Mouse (Mus musculus): ENCODE data around the gene Clasrp.

Clasrp gene

GRCm38 (mm10) chr7:19563884-19564283, 40.4 kb downstream of the Clasrp start:
- DNase-seq (ENCODE audit: low spot score), result no peak

DNA sequence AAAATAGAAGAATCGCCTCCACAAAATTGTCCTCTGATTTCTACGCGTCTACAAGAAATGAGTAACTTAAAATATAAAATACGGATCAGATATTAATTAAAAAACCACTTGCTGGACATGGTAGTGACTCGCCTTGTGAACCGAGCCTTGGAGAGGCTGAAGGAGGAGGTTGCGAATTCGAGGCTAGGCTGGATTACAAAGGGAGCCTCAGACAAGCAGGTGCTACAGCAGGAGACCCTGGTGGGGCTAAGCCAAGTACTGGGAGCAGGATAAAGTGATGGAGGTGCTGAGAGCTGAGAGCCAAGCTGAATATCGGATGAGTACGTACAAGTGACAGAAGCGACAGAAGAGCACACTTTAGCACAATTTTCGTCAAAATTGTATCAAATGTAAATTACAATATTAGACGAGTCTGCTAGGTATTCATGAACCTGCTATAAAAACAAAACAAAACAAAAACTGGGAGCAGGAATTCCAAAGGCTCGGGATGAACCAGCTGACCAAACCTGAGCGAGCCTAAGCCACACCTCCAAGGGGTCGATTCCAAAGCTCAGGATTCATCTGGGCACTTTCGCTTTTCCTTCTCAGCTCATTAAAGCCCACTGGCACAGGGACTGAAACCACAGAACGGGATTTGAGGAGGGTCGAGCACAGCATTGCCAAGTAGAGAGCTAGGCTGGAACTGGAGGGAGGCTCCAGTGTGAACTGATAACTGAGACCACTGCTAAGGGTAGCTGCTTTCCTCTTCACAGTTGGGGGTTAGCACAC, 41.5 kb downstream of the Clasrp start, which contains the start of gene Ppp1r37:
Gene Ppp1r37, minus strand, starts transcription at position 434 of the 768 bp plus-strand sequence.
- no peak for DNase-seq (ENCODE audit: low spot score)

GRCm38 (mm10) chr7:19561765-19562642, 42.3 kb downstream of the Clasrp start:
- peak; percentile 90 for DNase-seq (ENCODE audit: low spot score)

DNA sequence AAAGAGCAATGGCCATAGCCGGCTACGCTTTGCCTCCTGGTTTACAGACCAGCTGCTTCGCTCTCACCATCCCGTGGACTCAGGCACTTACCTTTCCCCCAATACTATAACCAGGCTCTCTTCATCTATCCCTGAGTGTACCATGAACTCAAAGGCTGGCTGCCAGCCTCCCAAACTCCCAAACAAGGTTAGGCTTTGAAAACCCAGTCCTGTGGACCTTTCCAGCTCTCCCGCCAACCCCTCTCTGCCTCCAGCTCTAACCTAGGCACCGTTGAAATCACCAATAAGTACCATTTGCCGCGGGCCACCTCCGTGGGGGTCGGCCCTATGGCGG, 42.9 kb downstream of the Clasrp start:
- DNase-seq (ENCODE audit: low spot score), result no peak

GRCm38 (mm10) chr7:19560491-19561260, 43.6 kb downstream of the Clasrp start:
- no peak for DNase-seq (ENCODE audit: low spot score)

- DNase-seq (ENCODE audit: low spot score), result no peak
Measured at GRCm38 (mm10) chr7:19558965-19559364, 45.3 kb downstream of the Clasrp start.

DNA sequence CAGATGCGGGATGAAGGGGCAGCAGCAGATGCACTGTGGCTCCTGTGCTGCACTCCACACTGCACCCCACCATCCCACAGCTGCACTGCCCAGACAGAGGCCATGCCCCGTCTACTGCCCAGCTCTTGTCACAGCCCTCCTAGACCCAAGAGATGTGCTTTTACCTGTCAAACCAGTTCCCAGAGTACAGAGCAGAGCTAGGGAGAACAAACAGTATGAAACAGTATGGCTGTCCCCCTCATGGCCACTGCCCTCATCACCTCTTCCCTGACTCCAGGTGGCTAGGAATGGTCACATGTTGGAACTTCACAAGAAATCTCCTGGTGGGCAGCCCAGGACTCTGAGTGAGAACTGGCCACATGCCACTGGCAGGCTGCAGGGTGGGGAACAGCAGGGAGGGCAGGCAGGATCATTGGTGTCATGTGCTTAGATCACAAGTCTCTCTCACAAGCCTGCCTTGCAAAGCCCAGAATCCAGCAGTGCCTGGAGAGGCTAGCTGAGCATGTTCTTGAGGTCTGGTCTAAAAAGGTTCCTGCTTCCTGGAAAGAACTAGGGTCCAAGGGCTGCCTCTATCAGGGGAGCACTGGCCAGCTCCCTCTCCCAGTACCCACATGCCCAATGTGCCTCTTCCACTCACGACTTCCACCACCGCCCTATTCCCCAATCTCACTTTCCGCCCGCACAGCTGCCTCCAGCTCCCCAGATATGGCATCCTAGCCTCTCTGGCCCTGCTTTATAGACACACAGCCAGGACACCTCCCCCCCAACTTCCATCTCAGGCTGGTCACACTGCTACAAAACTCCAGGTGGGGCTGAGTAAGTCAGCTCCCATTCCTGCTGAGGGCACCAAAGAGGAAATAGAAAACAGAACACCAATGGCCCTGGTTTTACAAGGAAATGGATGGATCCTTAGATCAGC, 46.0 kb downstream of the Clasrp start:
- DNase-seq (ENCODE audit: low spot score), result no peak

GRCm38 (mm10) chr7:19557086-19557485, 47.2 kb downstream of the Clasrp start:
- DNase-seq (ENCODE audit: low spot score), result no peak

- no peak for DNase-seq (ENCODE audit: low spot score)
Measured at GRCm38 (mm10) chr7:19554168-19554567, 50.1 kb downstream of the Clasrp start.

- DNase-seq (ENCODE audit: low spot score), result no peak
Measured at GRCm38 (mm10) chr7:19552443-19552842, 51.8 kb downstream of the Clasrp start.

- DNase-seq (ENCODE audit: low spot score), result no peak
Measured at GRCm38 (mm10) chr7:19551634-19552033, 52.7 kb downstream of the Clasrp start.

GRCm38 (mm10) chr7:19549394-19549793, 54.9 kb downstream of the Clasrp start:
- no peak for DNase-seq (ENCODE audit: low spot score)

- DNase-seq (ENCODE audit: low spot score), result no peak
Measured at GRCm38 (mm10) chr7:19547344-19547969, 56.8 kb downstream of the Clasrp start.

DNA sequence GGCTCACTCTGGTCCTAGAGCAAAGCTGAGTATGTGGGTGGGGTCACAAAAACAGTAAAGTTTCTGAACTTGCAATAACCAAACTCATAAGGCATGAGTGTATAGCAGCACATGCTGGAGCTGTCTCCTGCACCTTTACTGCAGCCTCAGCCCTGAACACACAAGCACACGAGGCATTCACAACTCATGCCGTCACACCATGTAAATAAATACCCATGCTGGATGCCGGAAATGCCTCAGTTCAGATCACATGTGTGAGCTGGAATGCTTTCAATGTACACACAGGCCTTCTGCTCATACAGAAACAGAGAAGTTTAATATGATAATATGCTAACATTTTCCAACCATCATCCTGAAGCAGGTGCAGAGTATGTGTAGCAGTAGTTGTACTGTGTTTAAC, 58.3 kb downstream of the Clasrp start:
- DNase-seq (ENCODE audit: low spot score), result no peak

- no peak for DNase-seq (ENCODE audit: low spot score)
Measured at GRCm38 (mm10) chr7:19543584-19543983, 60.7 kb downstream of the Clasrp start.

DNA sequence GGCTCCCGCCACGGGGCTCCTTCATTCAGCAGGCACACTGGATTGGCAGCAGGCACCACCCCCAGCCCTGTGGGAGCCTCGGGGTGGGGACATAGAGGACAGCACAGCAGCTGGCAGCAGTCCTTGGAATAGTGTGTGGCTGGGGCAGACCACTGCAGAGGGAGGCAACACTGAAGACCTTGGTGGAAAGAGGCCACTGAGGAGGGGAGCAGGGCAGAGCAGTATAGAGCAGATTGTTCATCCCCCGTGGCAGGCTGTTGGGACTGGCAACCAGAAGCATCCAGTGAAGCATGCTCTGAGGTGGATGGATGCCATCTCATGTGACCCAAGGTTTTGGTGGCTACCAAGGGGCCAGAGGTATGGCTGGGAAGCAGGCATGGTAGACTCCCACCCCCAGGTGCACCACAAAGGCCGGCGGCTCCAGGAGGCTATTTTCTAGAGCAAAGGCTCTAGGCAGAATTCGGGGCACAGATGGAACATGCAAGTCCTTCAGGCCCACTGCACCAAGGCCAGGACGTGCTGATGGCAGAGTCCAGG, 62.1 kb downstream of the Clasrp start:
- DNase-seq (ENCODE audit: low spot score), result no peak

DNA sequence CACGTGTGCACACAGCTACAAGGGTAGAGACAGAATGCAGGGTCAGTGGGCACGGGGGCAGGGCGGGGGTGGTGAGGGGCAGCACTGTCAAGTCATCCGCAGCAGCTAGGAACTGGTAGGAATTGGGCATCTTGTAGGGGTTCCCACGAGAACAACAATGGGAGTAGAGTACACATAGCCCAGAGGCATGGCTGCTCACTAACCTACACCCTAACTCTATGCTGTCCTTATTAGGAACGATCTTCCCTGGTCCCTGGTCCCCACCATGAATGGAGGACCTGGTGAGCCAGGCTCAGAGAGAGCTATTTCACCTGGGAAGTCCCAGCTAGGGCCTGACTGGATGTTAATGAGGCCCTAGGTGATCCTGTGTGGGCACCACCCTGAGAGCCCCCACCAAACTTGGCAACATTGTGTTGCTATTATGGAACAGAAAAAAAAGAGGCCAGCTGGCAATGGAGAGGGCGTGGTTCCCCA, 62.6 kb downstream of the Clasrp start:
- no peak for DNase-seq (ENCODE audit: low spot score)

- DNase-seq (ENCODE audit: low spot score), result peak; percentile 28
Measured at GRCm38 (mm10) chr7:19540771-19541566, 63.3 kb downstream of the Clasrp start.

GRCm38 (mm10) chr7:19534676-19535075, 69.6 kb downstream of the Clasrp start:
- DNase-seq (ENCODE audit: low spot score), result no peak

GRCm38 (mm10) chr7:19532240-19532639, 72.0 kb downstream of the Clasrp start:
- no peak for DNase-seq (ENCODE audit: low spot score)

Measured in urinary bladder, postnatal 14 days (tissue).